Mouse (Mus musculus) MEL (cell line): ENCODE results near the gene Eme2.

Source experiments
- CTCF ChIP-seq, 3 experiments: IDR thresholded peaks in 2 of 3; conservative IDR thresholded peaks in 1 of 3; 2 replicates each; pipeline ENCODE4 v1.5.1; 2011 to 2012; ENCODE audit warnings: low read length in 3 of 3, low read depth in 2 of 3, mild to moderate bottlenecking in 2 of 3, improper control_type of control experiment in 1 of 3, inconsistent platforms in 1 of 3, mixed read lengths in 1 of 3, moderate library complexity in 1 of 3; ENCODE audit not compliant: control insufficient read depth in 1 of 3, insufficient read depth in 1 of 3, poor library complexity in 1 of 3, severe bottlenecking in 1 of 3
- EP300 ChIP-seq, 2 experiments: IDR thresholded peaks; 2 replicates each; pipeline ENCODE4 v1.6.1; 2011; ENCODE audit warnings: improper control_type of control experiment in 2 of 2, low read length in 2 of 2, low read depth in 1 of 2, mild to moderate bottlenecking in 1 of 2
- KAT2A ChIP-seq: conservative IDR thresholded peaks from 2 replicates; pipeline ENCODE4 v1.6.1; 2012; ENCODE audit warnings: low read depth, low read length, improper control_type of control experiment, inconsistent platforms
- POLR2A ChIP-seq, 2 experiments: IDR thresholded peaks; 2 replicates each; pipeline ENCODE4 v1.6.1; 2011 to 2012; ENCODE audit warnings: low read length in 2 of 2, mild to moderate bottlenecking in 2 of 2, control low read depth in 1 of 2, improper control_type of control experiment in 1 of 2, low read depth in 1 of 2, moderate library complexity in 1 of 2; ENCODE audit not compliant: control insufficient read depth in 1 of 2, insufficient read depth in 1 of 2, poor library complexity in 1 of 2
- SIN3A ChIP-seq: IDR thresholded peaks from 2 replicates; pipeline ENCODE4 v1.6.1; 2012; ENCODE audit warnings: low read length, improper control_type of control experiment, inconsistent platforms

DNA sequence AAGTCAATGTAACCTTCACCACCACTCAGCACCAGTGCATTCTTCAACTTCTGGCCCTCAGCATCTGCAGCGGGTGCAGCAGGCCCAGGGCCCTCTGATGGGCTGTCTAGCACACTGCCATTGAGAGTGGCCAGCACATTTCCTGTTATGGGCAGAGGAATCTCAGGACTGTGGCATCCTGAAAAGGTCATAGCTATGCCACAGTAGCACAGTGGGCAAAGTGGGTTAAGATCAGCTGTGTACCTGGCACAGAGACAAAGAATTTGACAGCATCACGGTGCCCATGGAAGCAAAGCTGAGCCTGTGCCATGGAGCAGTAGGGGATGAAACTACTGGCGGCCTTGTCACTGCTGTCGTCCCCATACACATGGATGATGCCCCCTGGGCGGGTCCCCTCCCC, 4.3 kb upstream of the Eme2 start:
- no peak for TF ChIP-seq SIN3A
- no peak for TF ChIP-seq KAT2A
- no peak for TF ChIP-seq POLR2A (IDR thresholded peaks at IDR 0.05; ENCODE audit: control insufficient read depth in 1 of 2, insufficient read depth in 1 of 2, low read depth in 1 of 2, low read length in 2 of 2, poor library complexity in 1 of 2)
- TF ChIP-seq CTCF (IDR thresholded peaks at IDR 0.05 in 2 of 3, conservative IDR thresholded peaks at IDR 0.05 in 1 of 3; ENCODE audit: control insufficient read depth in 1 of 3, insufficient read depth in 1 of 3, low read depth in 2 of 3, low read length in 3 of 3, poor library complexity in 1 of 3, severe bottlenecking in 1 of 3) = no peak
- TF ChIP-seq EP300 (IDR thresholded peaks at IDR 0.05; ENCODE audit: low read depth in 1 of 2, low read length in 2 of 2) = no peak
